8 mouse cellular contexts compared by ENCODE assay signal in the genomic region with DNA sequence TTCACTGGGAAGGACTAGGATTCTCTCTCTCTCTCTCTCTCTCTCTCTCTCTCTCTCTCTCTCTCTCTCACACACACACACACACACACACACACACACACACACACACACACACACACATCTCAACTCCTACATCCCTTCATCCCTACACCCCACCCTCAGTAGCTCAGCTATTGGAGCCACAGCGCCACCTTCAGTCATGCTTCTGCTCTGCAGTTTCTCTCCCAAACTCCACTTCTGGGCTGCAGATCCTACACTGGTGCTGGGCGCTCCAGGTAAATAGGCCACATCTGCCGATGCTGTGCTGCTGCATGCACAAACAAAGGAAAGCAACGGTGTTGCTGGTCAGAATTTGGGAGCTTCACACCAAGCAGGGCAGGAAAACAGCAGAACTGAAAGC.
A peak's percentile ranks its signal among the peaks of the same experiment; 100 is the strongest.
DNase-seq lines count a peak whose midpoint lies in the region; ATAC-seq and TF ChIP-seq lines count a peak whose summit lies in the region.

No protein-coding gene starts in this region.

- intact Hi-C loops in gastrocnemius, adult 2 months (cut with DNase I): no loop called here

- H3K36me3 ChIP-seq in forebrain, embryonic 10.5 days (replicated peaks): no peaks in the 10 kb centered on the region
- no peaks in the 10 kb centered on the region for H3K36me3 ChIP-seq in forebrain, embryonic 15.5 days
- H3K36me3 ChIP-seq in small intestine, adult 2 months (ENCODE audit: control insufficient read depth, insufficient read depth, low read length): no peaks in the 10 kb centered on the region

- H3K9ac ChIP-seq in forebrain, embryonic 15.5 days (replicated peaks): no peak overlapping the region

- H3K27me3 ChIP-seq in forebrain, embryonic 10.5 days (ENCODE audit: poor library complexity, severe bottlenecking): peaks cover 28% of the 10 kb centered on the region; the same call in 1 of the 2 replicates
- H3K27me3 ChIP-seq in forebrain, embryonic 15.5 days: no peaks in the 10 kb centered on the region
- H3K27me3 ChIP-seq in small intestine, adult 2 months (ENCODE audit: control insufficient read depth, insufficient read depth, low read length): no peaks in the 10 kb centered on the region

- no peak overlapping the region for H3K4me2 ChIP-seq in forebrain, embryonic 15.5 days (replicated peaks)

- H3K4me3 ChIP-seq in forebrain, embryonic 10.5 days: no peak overlapping the region
- no peak overlapping the region for H3K4me3 ChIP-seq in forebrain, embryonic 15.5 days
- no peak overlapping the region for H3K4me3 ChIP-seq in gastrocnemius, adult 2 months
- no peak overlapping the region for H3K4me3 ChIP-seq in small intestine, adult 2 months (ENCODE audit: low read depth, low read length)

- no peaks in the 10 kb centered on the region for H3K9me3 ChIP-seq in forebrain, embryonic 10.5 days
- no peaks in the 10 kb centered on the region for H3K9me3 ChIP-seq in forebrain, embryonic 15.5 days

- peak; percentile 64 for TF ChIP-seq CTCF in gastrocnemius, adult 2 months (IDR thresholded peaks at IDR 0.05)
- TF ChIP-seq CTCF in small intestine, adult 2 months (IDR thresholded peaks at IDR 0.05; ENCODE audit: extremely low read depth, insufficient read length, insufficient replicate concordance, low read depth, low read length): peak; percentile 20; the same call in 1 of the 2 replicates

- H3K27ac ChIP-seq in forebrain, embryonic 10.5 days: no peak overlapping the region
- H3K27ac ChIP-seq in forebrain, embryonic 15.5 days (replicated peaks): no peak overlapping the region
- no peak overlapping the region for H3K27ac ChIP-seq in gastrocnemius, adult 2 months
- H3K27ac ChIP-seq in small intestine, adult 2 months (ENCODE audit: insufficient read depth, low read depth, low read length): no peak overlapping the region

- TF ChIP-seq POLR2A in small intestine, adult 2 months (IDR thresholded peaks at IDR 0.05; ENCODE audit: low read depth, low read length): no peak

- ATAC-seq in forebrain, embryonic 15.5 days (replicated peaks): no peak; the same call in 1 of the 2 replicates

- peak; percentile 69 for DNase-seq in forebrain, embryonic 10.5 days (ENCODE audit: extremely low spot score, low spot score)
- DNase-seq in ES-CJ7 (ENCODE audit: low read depth, low spot score): peak; percentile 63
- DNase-seq in cerebellum, adult 9-10 months: peak; percentile 37
- DNase-seq in gastrocnemius, adult 2 months: peak; percentile 47
- DNase-seq in layer of hippocampus, adult 9-11 months: peak; percentile 39
- peak; percentile 50 for DNase-seq in lung, postnatal 36 days

- WGBS in forebrain, embryonic 10.5 days: 22% methylated on average over 4 of the region's 4 CpGs
- 18% methylated on average over 4 of the region's 4 CpGs for WGBS in forebrain, embryonic 15.5 days
- WGBS in small intestine, adult 2 months: 21% methylated on average over 4 of the region's 4 CpGs

- H3K4me1 ChIP-seq in forebrain, embryonic 10.5 days: peaks cover 22% of the 10 kb centered on the region
- H3K4me1 ChIP-seq in forebrain, embryonic 15.5 days: peaks cover 5% of the 10 kb centered on the region
- H3K4me1 ChIP-seq in small intestine, adult 2 months (ENCODE audit: control insufficient read depth, insufficient read depth, insufficient read length, low read length): no peaks in the 10 kb centered on the region
